Mouse (Mus musculus) heart, postnatal 10 days (tissue): ENCODE data around the gene Tas2r113. TPM values are rescaled to one million over a fixed set of nuclear protein-coding genes. Genes with fewer than 3 reads are reported as not detected.
"Not testable (repeated sequence)": the region's sequence is repeated elsewhere in the genome, so short reads cannot be mapped to it uniquely, and the experiment has no call there.

ENCODE experiments used
- DNase-seq, 2 experiments: peaks; one replicate each; pipeline ENCODE4 v3.0.0; 2021
- intact Hi-C: fragments of 180-260 bp; cut with DNase I; formaldehyde crosslinking; loops from one replicate; pipeline ENCODE4 v1.15.1; 2025
- total RNA-seq, 2 experiments: library from RNA; stranded (reverse); gene quantifications; 2 replicates each; pipeline ENCODE4 v1.2.3; 2021

The Tas2r113 gene
- not detected for total RNA-seq

DNA sequence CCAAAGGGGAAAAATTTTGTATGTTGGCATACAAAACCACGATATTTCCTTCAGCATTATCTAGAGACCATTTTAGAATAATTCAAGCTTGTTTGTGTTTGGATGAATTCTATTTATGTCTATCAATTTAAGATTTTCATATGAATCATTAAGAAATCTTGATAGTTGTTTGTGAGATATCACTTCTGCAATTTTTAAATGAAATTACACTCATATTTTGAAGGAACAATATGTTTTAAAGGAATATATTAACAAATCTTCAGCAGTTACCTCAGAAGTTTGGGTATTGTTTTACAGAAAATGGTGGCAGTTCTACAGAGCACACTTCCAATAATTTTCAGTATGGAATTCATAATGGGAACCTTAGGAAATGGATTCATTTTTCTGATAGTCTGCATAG, at the start of gene Tas2r113:
Gene Tas2r113 (plus strand): TSS at position 301 of the 400 bp plus-strand sequence.
- intact Hi-C loops, result no loop called here

DNA sequence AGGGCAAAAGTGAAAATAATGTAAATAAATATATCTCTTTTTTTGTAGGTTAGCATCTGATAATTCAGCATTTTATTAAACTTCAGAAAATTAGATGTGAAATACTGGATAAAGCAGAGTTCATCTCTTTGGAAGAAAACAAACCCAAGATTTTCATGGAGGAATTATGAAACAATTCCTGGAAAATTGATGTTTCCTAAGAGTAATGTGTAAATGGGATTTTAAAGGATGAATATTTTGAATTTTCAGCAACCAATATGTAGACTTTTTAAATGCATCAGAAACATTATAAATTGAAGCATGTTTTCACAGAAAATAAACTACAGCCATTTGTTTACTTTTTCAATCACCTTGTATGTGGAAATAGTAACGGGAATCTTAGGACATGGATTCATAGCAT, 46.0 kb upstream of the Tas2r113 start, which contains the start of gene Tas2r123:
Gene Tas2r123 (plus strand): TSS at position 301 of the 400 bp plus-strand sequence.
- intact Hi-C loops, result loop anchor here (10.0 kb wide), 1 partner anchor 52 kb away; no protein-coding TSS in a partner anchor
- DNase-seq, result no peak

More for the DNA sequence above, at the start of gene Tas2r113:
- DNase-seq, result no peak

DNA sequence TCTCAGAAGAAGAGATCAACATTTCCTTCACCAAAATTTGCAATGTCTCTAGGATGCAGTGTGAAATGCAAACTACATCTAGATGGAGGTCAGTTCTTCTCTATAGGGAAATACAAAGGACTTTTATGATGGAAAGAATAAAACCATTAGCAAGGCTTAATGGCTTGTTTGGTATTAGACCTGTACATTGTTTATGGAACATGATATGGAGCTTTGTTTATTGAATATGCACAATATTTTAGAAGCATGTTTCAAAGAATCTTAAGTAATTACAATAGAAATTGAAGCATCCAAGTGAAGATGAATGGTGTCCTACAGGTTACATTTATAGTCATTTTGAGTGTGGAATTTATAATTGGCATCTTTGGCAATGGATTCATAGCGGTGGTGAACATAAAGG, 37.7 kb upstream of the Tas2r113 start, which contains the start of gene Tas2r116:
Gene Tas2r116 (plus strand): TSS at position 301 of the 400 bp plus-strand sequence.
- DNase-seq, result no peak
- intact Hi-C loops, result no loop called here

DNA sequence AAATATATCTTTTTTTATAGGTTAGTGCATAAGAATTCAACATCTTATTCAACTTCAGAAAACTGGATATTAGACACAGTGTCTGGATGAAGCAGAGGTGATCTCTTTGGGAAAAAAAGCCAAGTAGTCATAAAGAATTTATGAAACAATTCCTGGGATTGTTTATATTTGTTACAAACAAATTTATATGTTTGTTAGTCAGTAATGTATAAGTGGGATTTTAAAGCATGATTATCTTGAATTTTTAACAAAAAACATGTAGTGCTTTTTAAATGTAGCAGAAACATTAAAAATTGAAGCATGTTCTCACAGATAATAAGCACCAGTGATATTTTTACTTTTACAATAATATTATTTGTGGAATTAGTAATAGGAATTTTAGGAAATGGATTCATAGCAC, 25.1 kb upstream of the Tas2r113 start, which contains the start of gene Tas2r110:
Gene Tas2r110 (plus strand): TSS at position 301 of the 400 bp plus-strand sequence.
- intact Hi-C loops, result no loop called here
- DNase-seq, result no peak

DNA sequence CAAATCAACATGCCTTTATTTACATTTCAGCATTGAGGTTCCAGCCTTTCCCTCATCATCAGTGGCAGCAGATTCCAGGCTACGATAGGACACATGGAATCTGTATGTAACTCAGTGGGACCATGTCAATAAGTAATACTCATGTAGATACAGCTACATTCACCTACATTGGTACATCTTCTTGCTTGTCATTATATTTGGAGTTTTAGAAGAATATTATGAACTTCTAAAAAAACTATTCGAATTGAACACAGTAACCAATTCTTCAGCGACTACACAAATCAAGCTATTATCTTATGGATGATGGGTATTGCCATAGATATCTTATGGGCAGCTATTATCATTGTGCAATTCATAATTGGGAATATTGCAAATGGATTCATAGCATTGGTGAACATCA, 16.5 kb downstream of the Tas2r113 start, which contains the start of gene Tas2r125:
Gene Tas2r125 (plus strand): TSS at position 301 of the 400 bp plus-strand sequence.
- intact Hi-C loops, result no loop called here
- no peak for DNase-seq

DNA sequence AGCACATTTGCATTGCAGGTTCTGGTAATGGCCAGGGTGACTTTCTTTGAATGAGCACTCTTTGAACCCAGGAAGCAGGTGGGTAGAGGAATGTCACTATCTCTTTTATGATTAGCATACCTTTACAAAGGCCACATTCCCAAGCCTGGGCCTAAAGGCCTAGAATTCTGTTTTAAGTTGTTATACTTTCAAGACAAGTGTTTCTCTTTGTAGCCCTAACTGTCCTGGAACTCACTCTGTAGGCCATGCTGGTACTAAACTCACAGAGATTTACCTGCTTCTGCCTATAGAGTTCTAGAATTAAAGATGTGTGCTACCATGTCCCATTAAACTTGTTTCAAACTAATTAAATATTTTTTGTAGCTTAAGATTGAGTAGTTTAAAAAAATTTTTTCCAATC, 48.6 kb downstream of the Tas2r113 start:
- intact Hi-C loops, DNase-seq: not testable (repeated sequence)

Other genes starting within 250 kb of the Tas2r113 start
- gene A630073D07Rik, start 241.5 kb upstream of the Tas2r113 start, total RNA-seq, result not detected
- not detected for gene Tas2r120, start 236.1 kb upstream of the Tas2r113 start, total RNA-seq
- gene Tas2r121, start 192.0 kb upstream of the Tas2r113 start, total RNA-seq, result not detected
- gene Tas2r122, start 181.1 kb upstream of the Tas2r113 start, total RNA-seq, result not detected
- not detected for gene Tas2r115, start 155.0 kb upstream of the Tas2r113 start, total RNA-seq
- not detected for gene Tas2r124, start 138.3 kb upstream of the Tas2r113 start, total RNA-seq
- not detected for gene Tas2r102, start 130.9 kb upstream of the Tas2r113 start, total RNA-seq
- gene Tas2r136, start 114.8 kb upstream of the Tas2r113 start, total RNA-seq, result not detected
- not detected for gene Tas2r117, start 90.2 kb upstream of the Tas2r113 start, total RNA-seq
- gene Tas2r123, start 45.9 kb upstream of the Tas2r113 start, total RNA-seq, result not detected
- gene Tas2r116, start 37.6 kb upstream of the Tas2r113 start, total RNA-seq, result not detected
- gene Tas2r110, start 25.0 kb upstream of the Tas2r113 start, total RNA-seq, result not detected
- gene Tas2r125, start 16.6 kb downstream of the Tas2r113 start, total RNA-seq, result not detected
- not detected for gene Tas2r129, start 58.1 kb downstream of the Tas2r113 start, total RNA-seq
- not detected for gene Tas2r131, start 64.9 kb downstream of the Tas2r113 start, total RNA-seq
- not detected for gene Tas2r109, start 88.0 kb downstream of the Tas2r113 start, total RNA-seq
- gene Tas2r103, start 144.1 kb downstream of the Tas2r113 start, total RNA-seq, result not detected
- gene Tas2r140, start 162.8 kb downstream of the Tas2r113 start, total RNA-seq, result not detected
- 10 to 100 TPM; 75.5 to 75.7 TPM for gene Smim10l1, start 211.9 kb downstream of the Tas2r113 start, total RNA-seq